ENCODE assay signal across 16 mouse cellular contexts in the genomic region with DNA sequence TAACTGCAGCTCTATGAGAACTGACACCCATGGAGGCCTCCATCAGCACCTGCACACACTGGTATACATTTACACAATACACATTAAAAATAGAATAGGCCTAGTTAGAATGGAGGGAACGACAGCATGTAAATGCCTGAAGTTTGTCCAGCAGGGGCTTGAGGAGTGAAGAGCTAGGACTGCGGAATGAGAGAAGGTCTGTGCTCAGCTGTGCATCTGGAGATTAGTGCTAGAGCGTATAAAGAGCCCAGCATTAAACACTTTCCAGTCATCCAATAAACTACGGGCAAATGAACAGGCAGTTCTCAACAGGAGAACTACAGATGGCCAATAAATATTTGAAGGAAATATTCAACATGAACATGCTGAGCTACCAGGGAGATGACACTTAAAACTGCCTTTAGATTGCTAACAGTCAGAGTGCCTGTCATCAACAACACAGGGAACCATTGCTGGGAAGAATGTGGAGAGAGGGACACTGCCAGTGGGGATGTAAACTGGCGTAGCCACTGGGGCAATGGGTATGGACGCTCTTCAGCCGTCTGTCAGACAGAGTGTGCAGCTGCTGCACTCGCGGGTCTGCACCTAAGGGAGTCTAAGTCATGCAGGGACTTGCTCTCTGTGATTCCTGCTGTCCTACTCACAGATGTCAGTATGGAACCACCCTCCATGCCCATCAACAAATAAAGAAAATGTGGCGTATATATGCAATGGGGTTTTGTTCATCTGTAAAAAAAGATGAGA. TPM values are rescaled to one million over a fixed set of nuclear protein-coding genes. Genes with fewer than 3 reads are reported as not detected.
DNase-seq lines count a peak whose midpoint lies in the region; ATAC-seq lines count a peak whose summit lies in the region.
"Had no signal": no experiment of that assay in that cellular context is flagged by ENCODE, and none has a peak within 500 bp of the region (broad histone marks: within the 10 kb centered on the region; RNA-seq: fewer than 3 reads in every experiment).

No protein-coding gene starts in this region.

- no peak for DNase-seq in hindbrain, embryonic 10.5 days (ENCODE audit: low spot score)
- DNase-seq in A20 (ENCODE audit: low read depth, low spot score) = peak; percentile 44
- DNase-seq in left cerebral cortex, postnatal 36 days (ENCODE audit: low spot score in 2 of 2) = no peak
- no peak for DNase-seq in embryo, embryonic 10 days (ENCODE audit: low spot score)
- no peak for DNase-seq in embryo, embryonic 9.5 days (ENCODE audit: extremely low spot score)
- DNase-seq: cerebellum, postnatal 36 days; gastrocnemius, postnatal 10 days; heart, adult 18-20 months; lung, postnatal 10 days; thymus, postnatal 4 days had no signal

- H3K27me3 ChIP-seq in hindbrain, embryonic 13.5 days = no peaks in the 10 kb centered on the region
- H3K27me3 ChIP-seq in hindbrain, embryonic 10.5 days (ENCODE audit: insufficient read depth, poor library complexity, severe bottlenecking) = no peaks in the 10 kb centered on the region
- H3K27me3 ChIP-seq in hindbrain, embryonic 15.5 days = no peaks in the 10 kb centered on the region
- H3K27me3 ChIP-seq in midbrain, embryonic 16.5 days (ENCODE audit: control insufficient read depth, insufficient read depth, low read depth, low read length) = no peaks in the 10 kb centered on the region
- H3K27me3 ChIP-seq: embryonic facial prominence, embryonic 12.5 days; neural tube, embryonic 12.5 days had no signal

- H3K27ac ChIP-seq in hindbrain, embryonic 13.5 days = peak overlapping the region; percentile 41; the same call in 1 of the 2 replicates
- no peak overlapping the region for H3K27ac ChIP-seq in hindbrain, embryonic 10.5 days
- no peak overlapping the region for H3K27ac ChIP-seq in hindbrain, embryonic 15.5 days (replicated peaks)
- no peak overlapping the region; the same call in 1 of the 2 replicates for H3K27ac ChIP-seq in midbrain, embryonic 16.5 days (ENCODE audit: low read length)
- H3K27ac ChIP-seq: embryonic facial prominence, embryonic 12.5 days; neural tube, embryonic 12.5 days had no signal

- H3K9ac ChIP-seq in hindbrain, embryonic 13.5 days = peak overlapping the region; percentile 29; the same call in 1 of the 2 replicates
- no peak overlapping the region for H3K9ac ChIP-seq in hindbrain, embryonic 15.5 days
- no peak overlapping the region for H3K9ac ChIP-seq in midbrain, embryonic 16.5 days (ENCODE audit: low read depth, low read length)
- H3K9ac ChIP-seq: embryonic facial prominence, embryonic 12.5 days; neural tube, embryonic 12.5 days had no signal

- 69% methylated on average over 10 of the region's 10 CpGs for WGBS in hindbrain, embryonic 13.5 days
- 86% methylated on average over 10 of the region's 10 CpGs for WGBS in hindbrain, embryonic 10.5 days
- 61% methylated on average over 10 of the region's 10 CpGs for WGBS in hindbrain, embryonic 15.5 days
- WGBS in midbrain, embryonic 16.5 days = 58% methylated on average over 10 of the region's 10 CpGs

- no peaks in the 10 kb centered on the region for H3K36me3 ChIP-seq in hindbrain, embryonic 13.5 days
- peaks cover 10% of the 10 kb centered on the region for H3K36me3 ChIP-seq in hindbrain, embryonic 10.5 days
- no peaks in the 10 kb centered on the region for H3K36me3 ChIP-seq in hindbrain, embryonic 15.5 days
- no peaks in the 10 kb centered on the region; the same call in 1 of the 2 replicates for H3K36me3 ChIP-seq in midbrain, embryonic 16.5 days (ENCODE audit: control insufficient read depth, insufficient read depth, low read length)

- H3K4me3 ChIP-seq in hindbrain, embryonic 13.5 days = no peak overlapping the region
- no peak overlapping the region for H3K4me3 ChIP-seq in hindbrain, embryonic 10.5 days
- no peak overlapping the region for H3K4me3 ChIP-seq in hindbrain, embryonic 15.5 days
- no peak overlapping the region for H3K4me3 ChIP-seq in midbrain, embryonic 16.5 days (ENCODE audit: low read depth, low read length)
- H3K4me3 ChIP-seq: embryonic facial prominence, embryonic 12.5 days; neural tube, embryonic 12.5 days had no signal

- intact Hi-C loops in left cerebral cortex, postnatal 36 days (cut with DNase I) = no loop called here

- H3K4me1 ChIP-seq in hindbrain, embryonic 13.5 days (replicated peaks) = peaks cover 50% of the 10 kb centered on the region
- H3K4me1 ChIP-seq in hindbrain, embryonic 10.5 days (replicated peaks) = peaks cover 28% of the 10 kb centered on the region
- peaks cover 30% of the 10 kb centered on the region for H3K4me1 ChIP-seq in hindbrain, embryonic 15.5 days (replicated peaks)
- H3K4me1 ChIP-seq in midbrain, embryonic 16.5 days (ENCODE audit: control insufficient read depth, insufficient read depth, low read length) = peaks cover 19% of the 10 kb centered on the region

- no peaks in the 10 kb centered on the region for H3K9me3 ChIP-seq in hindbrain, embryonic 13.5 days
- no peaks in the 10 kb centered on the region for H3K9me3 ChIP-seq in hindbrain, embryonic 10.5 days
- no peaks in the 10 kb centered on the region for H3K9me3 ChIP-seq in hindbrain, embryonic 15.5 days
- no peaks in the 10 kb centered on the region for H3K9me3 ChIP-seq in midbrain, embryonic 16.5 days (replicated peaks; ENCODE audit: control insufficient read depth, low read length, poor library complexity, severe bottlenecking)
- H3K9me3 ChIP-seq: embryonic facial prominence, embryonic 12.5 days; neural tube, embryonic 12.5 days had no signal

- ATAC-seq in hindbrain, embryonic 13.5 days (ENCODE audit: low FRiP score) = peak; percentile 43; the same call in 1 of the 2 replicates
- peak; percentile 35; the same call in 1 of the 2 replicates for ATAC-seq in hindbrain, embryonic 15.5 days (ENCODE audit: low FRiP score, low read depth)
- ATAC-seq in midbrain, embryonic 16.5 days = 0 out of 2 replicates have a peak, but pooled peaks have one; percentile 19
- ATAC-seq: inflammation-experienced regulatory T-cells, adult 6 months had no signal

- no peak overlapping the region for H3K4me2 ChIP-seq in hindbrain, embryonic 13.5 days
- no peak overlapping the region for H3K4me2 ChIP-seq in hindbrain, embryonic 15.5 days
- H3K4me2 ChIP-seq in midbrain, embryonic 16.5 days (ENCODE audit: low read length) = no peak overlapping the region
- H3K4me2 ChIP-seq: embryonic facial prominence, embryonic 12.5 days; neural tube, embryonic 12.5 days had no signal

RNA-seq across cellular contexts. Expression of a gene that starts 7.3 kb away (rescaled TPM):
- polyA plus RNA-seq in hindbrain, embryonic 13.5 days (2015; fragmentation: Nextera tagmentation; extraction: Ambion mirVana) = 88.0 and 89.3 TPM in 2 replicates
- 49.5 and 53.8 TPM in 2 replicates for polyA plus RNA-seq in hindbrain, embryonic 10.5 days (2016; fragmentation: Nextera tagmentation; extraction: Ambion mirVana)
- 80.9 and 88.7 TPM in 2 replicates for polyA plus RNA-seq in hindbrain, embryonic 15.5 days (2015; fragmentation: Nextera tagmentation; extraction: Ambion mirVana)
- polyA plus RNA-seq in midbrain, embryonic 16.5 days (2015; fragmentation: Nextera tagmentation; extraction: Ambion mirVana) = 99.6 and 102 TPM in 2 replicates
- total RNA-seq in left cerebral cortex, postnatal 36 days (2021) = 100 to 1,000 TPM; 126 to 148 TPM

RNA-seq across cellular contexts. Expression of a gene that starts 13.4 kb away (rescaled TPM):
- polyA plus RNA-seq in hindbrain, embryonic 13.5 days (2015; fragmentation: Nextera tagmentation; extraction: Ambion mirVana) = 18.9 and 19.8 TPM in 2 replicates
- 16.4 and 16.9 TPM in 2 replicates for polyA plus RNA-seq in hindbrain, embryonic 10.5 days (2016; fragmentation: Nextera tagmentation; extraction: Ambion mirVana)
- polyA plus RNA-seq in hindbrain, embryonic 15.5 days (2015; fragmentation: Nextera tagmentation; extraction: Ambion mirVana) = 18.3 and 21.0 TPM in 2 replicates
- polyA plus RNA-seq in midbrain, embryonic 16.5 days (2015; fragmentation: Nextera tagmentation; extraction: Ambion mirVana) = 18.4 and 19.3 TPM in 2 replicates
- total RNA-seq in left cerebral cortex, postnatal 36 days (2021) = 10 to 100 TPM; 74.2 to 79.3 TPM

RNA-seq across cellular contexts. Expression of a gene that starts 41.7 kb away (rescaled TPM):
- 36.0 and 37.0 TPM in 2 replicates for polyA plus RNA-seq in hindbrain, embryonic 13.5 days (2015; fragmentation: Nextera tagmentation; extraction: Ambion mirVana)
- polyA plus RNA-seq in hindbrain, embryonic 10.5 days (2016; fragmentation: Nextera tagmentation; extraction: Ambion mirVana) = 41.3 and 54.3 TPM in 2 replicates
- 29.5 TPM in 2 replicates for polyA plus RNA-seq in hindbrain, embryonic 15.5 days (2015; fragmentation: Nextera tagmentation; extraction: Ambion mirVana)
- 27.1 and 32.9 TPM in 2 replicates for polyA plus RNA-seq in midbrain, embryonic 16.5 days (2015; fragmentation: Nextera tagmentation; extraction: Ambion mirVana)
- total RNA-seq in left cerebral cortex, postnatal 36 days (2021) = 10 to 100 TPM; 40.9 to 41.6 TPM
